Mouse (Mus musculus): ENCODE measurements around the gene Wdr89. TPM values are rescaled to one million over a fixed set of nuclear protein-coding genes. Genes with fewer than 3 reads are reported as not detected.

Gene Wdr89
- 4.2 TPM in 2 replicates for polyA plus RNA-seq (2012; rRNA removed)

DNA sequence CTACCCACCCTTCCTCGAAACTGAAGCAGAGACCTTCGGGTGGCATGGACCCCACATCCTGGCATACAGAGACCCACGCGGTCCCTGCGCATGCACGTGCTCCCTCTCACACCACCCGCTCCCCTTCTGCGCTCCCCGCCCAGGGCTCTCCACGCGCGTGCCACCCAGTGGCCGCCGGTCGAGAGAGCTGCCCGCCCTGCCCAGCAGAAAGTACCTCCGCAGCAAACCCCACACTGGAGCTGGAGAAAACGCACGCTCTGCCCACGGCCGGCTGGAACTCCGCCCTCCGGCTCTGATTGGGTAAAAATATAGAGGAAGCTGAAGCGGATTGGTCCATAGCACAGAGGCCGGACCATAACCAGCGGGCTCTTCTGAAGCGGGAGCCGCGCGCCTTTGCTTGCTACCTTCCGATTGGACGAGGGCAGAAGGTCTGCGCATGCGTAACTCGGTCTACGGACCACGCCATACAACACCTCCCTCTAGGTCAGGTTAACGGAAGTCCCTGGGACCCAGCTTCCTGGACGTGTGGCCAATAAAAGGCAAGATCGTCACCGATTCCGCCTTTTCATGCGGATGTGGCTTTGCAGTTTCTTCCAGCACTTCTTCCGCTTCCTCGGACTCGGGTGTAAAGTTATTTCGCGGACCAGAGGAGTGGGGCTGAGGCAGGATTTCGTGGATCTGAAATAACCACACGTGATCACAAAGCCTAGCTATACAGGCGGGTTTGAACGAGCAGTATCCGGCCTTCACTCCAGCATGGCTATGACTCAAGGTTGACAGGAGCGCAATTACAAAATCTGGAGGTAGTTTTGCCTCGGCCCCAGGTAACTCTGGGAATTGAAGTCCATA lies at the start of gene Wdr89:
Wdr89 (minus strand) TSS at position 280 of the 849 bp plus-strand sequence.

DNA sequence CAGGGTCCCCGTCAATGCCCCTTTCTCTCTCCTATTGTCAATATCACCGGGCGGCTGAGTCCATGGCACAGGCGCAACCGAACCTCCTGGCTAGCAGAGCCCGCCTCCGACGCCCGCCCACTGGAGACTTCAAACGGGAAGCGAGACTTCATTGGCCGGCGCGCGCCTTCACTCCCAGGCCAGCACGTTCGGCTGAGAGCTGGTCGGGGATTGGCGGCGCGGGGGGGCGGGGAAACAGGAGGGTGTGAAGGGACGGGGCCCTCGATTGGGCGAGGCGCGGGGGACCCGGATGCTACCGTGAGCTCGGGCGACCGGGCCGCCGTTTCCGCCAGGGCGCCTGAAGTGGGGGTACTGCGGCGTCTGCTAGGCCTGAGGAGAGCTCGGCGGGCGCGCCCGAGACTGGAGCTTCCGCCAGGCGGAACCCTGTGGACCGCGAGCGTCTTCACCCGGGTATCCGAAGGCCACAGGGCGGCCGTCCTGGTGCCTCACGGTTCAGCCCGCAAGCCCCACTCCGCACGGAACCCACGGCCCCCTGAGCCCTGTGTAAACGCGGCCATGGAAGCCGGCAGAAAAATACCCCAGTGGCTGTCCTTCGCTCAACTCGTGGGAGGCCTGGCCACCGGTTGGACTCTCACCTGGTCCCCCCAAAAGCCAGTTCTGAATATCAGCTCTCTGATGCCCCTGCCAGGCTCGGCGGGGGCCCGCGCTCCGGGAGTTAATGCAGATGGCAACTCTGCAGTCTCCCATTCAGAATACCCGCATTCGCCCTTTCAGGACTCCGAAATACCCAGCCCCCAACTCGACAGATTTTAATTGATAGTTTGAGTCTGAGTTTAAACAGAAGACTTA lies 73.0 kb downstream of the Wdr89 start, which contains the start of gene Ppp2r5e:
Ppp2r5e (minus strand) TSS at position 92 of the 849 bp plus-strand sequence.

Other genes with a start within 250 kb of the Wdr89 start
- 6.8 and 7.7 TPM in 2 replicates for gene Ppp2r5e, start 73.3 kb downstream of the Wdr89 start, polyA plus RNA-seq (2012; rRNA removed)
- gene Sgpp1, start 66.2 kb upstream of the Wdr89 start, polyA plus RNA-seq (2012; rRNA removed): 11.6 and 11.7 TPM in 2 replicates
- 4.7 and 6.1 TPM in 2 replicates for gene Syne2, start 148.6 kb upstream of the Wdr89 start, polyA plus RNA-seq (2012; rRNA removed)